Mouse (Mus musculus) adrenal gland, postnatal 10 days (tissue): Measurements from ENCODE around the gene Coq5. TPM values are rescaled to one million over a fixed set of nuclear protein-coding genes. Genes with fewer than 3 reads are reported as not detected.
A peak's percentile ranks its signal among the peaks of the same experiment; 100 is the strongest.

Experiments used
- DNase-seq: peaks from one replicate; pipeline ENCODE4 v3.0.0; 2021; ENCODE audit warnings: mixed read lengths
- long read RNA-seq, 2 experiments: library from polyadenylated mRNA; stranded (forward); transcript quantifications; one replicate each; pipeline ENCODE4 v2.0.0; 2021
- total RNA-seq, 2 experiments: library from RNA; stranded (reverse); gene quantifications; 2 replicates each; pipeline ENCODE4 v1.2.3; 2021

Gene Coq5
- total RNA-seq, result 100 to 1,000 TPM in 1 of 2 experiments, 10 to 100 TPM in 1; 90.7 to 114 TPM
- long read RNA-seq, experiment 1, transcript Coq5-201 (7 exons, 2,037 nt), result major isoform, 293 of 310 reads
- long read RNA-seq, experiment 1, partial matches to known transcripts, result 7 of 310 reads
- long read RNA-seq, experiment 1, other reads (novel, unspliced or antisense), result 7 of 310 reads
- long read RNA-seq, experiment 2, transcript Coq5-201 (7 exons, 2,037 nt), result major isoform, 173 of 180 reads
- long read RNA-seq, experiment 2, partial matches to known transcripts, result 2 of 180 reads
- long read RNA-seq, experiment 2, other reads (novel, unspliced or antisense), result 5 of 180 reads

GRCm38 (mm10) chr5:115279226-115280049 is at the start of gene Coq5:
Gene Coq5, plus strand, starts transcription at chr5:115279666.
- DNase-seq, result peak; percentile 94

GRCm38 (mm10) chr5:115230830-115231551 is 48.5 kb upstream of the Coq5 start:
- DNase-seq, result no peak

GRCm38 (mm10) chr5:115231552-115232120 is 47.8 kb upstream of the Coq5 start:
- DNase-seq, result no peak

- DNase-seq, result no peak
Observed at GRCm38 (mm10) chr5:115232516-115232915, 47.0 kb upstream of the Coq5 start.

- no peak for DNase-seq
Observed at GRCm38 (mm10) chr5:115233031-115233780, 46.3 kb upstream of the Coq5 start.

GRCm38 (mm10) chr5:115234519-115234918 is 44.9 kb upstream of the Coq5 start:
- no peak for DNase-seq

GRCm38 (mm10) chr5:115235323-115235771 is 44.1 kb upstream of the Coq5 start:
- DNase-seq, result peak; percentile 76

- peak; percentile 95 for DNase-seq
Observed at GRCm38 (mm10) chr5:115235786-115236263, 43.6 kb upstream of the Coq5 start, which contains the start of gene Pop5. Gene Pop5, plus strand, starts transcription at chr5:115235836.

GRCm38 (mm10) chr5:115237803-115238728 is 41.4 kb upstream of the Coq5 start:
- DNase-seq, result peak; percentile 97

GRCm38 (mm10) chr5:115238729-115239195 is 40.7 kb upstream of the Coq5 start:
- peak; percentile 55 for DNase-seq

- DNase-seq, result no peak
Observed at GRCm38 (mm10) chr5:115240191-115240590, 39.3 kb upstream of the Coq5 start.

- no peak for DNase-seq
Observed at GRCm38 (mm10) chr5:115255472-115255871, 24.0 kb upstream of the Coq5 start.

GRCm38 (mm10) chr5:115256909-115257546 is 22.4 kb upstream of the Coq5 start:
- no peak for DNase-seq

- no peak for DNase-seq
Observed at GRCm38 (mm10) chr5:115260356-115260755, 19.1 kb upstream of the Coq5 start.

GRCm38 (mm10) chr5:115261141-115261540 is 18.3 kb upstream of the Coq5 start:
- DNase-seq, result no peak

- no peak for DNase-seq
Observed at GRCm38 (mm10) chr5:115261880-115262279, 17.6 kb upstream of the Coq5 start.

GRCm38 (mm10) chr5:115262502-115263291 is 16.8 kb upstream of the Coq5 start:
- no peak for DNase-seq

GRCm38 (mm10) chr5:115266340-115266739 is 13.1 kb upstream of the Coq5 start:
- no peak for DNase-seq
